Mouse (Mus musculus) kidney, postnatal 0 days (tissue): ENCODE measurements at regions not wholly inside any gene's neighbourhood (a gene's known extent, or its start where the extent isn't known, plus 50 kb on each side); places are given as distances from the start of the nearest gene placed in this dataset.
"Not testable (repeated sequence)": the region's sequence is repeated elsewhere in the genome, so short reads cannot be mapped to it uniquely, and the experiment has no call there.

ENCODE experiments used
- ATAC-seq: fragments of 200-750 bp; cut with Nextera tagmentation; replicated peaks from 2 replicates; pipeline ENCODE4 v1.8.0; 2017; ENCODE audit warnings: low read depth, moderate number of reproducible peaks, moderate TSS enrichment, moderate library complexity; ENCODE audit not compliant: low FRiP score
- DNase-seq: peaks from one replicate; pipeline ENCODE4 v3.0.0-alpha.2; 2016; ENCODE audit warnings: low spot score
- H3K27ac ChIP-seq: fragments of 300-500 bp; sonication (generic); 2 replicates; pipeline ENCODE4 v1.5.1; 2014; ENCODE audit warnings: mild to moderate bottlenecking
- H3K27me3 ChIP-seq: fragments of 300-500 bp; sonication (generic); 2 replicates; pipeline ENCODE4 v1.6.1; 2014; ENCODE audit warnings: low read length, mixed read lengths; ENCODE audit not compliant: insufficient read depth
- H3K36me3 ChIP-seq: fragments of 300-500 bp; sonication (generic); 2 replicates; pipeline ENCODE4 v1.6.1; 2014; ENCODE audit warnings: low read length, mixed read lengths; ENCODE audit not compliant: insufficient read depth
- H3K4me1 ChIP-seq: fragments of 300-500 bp; sonication (generic); replicated peaks from 2 replicates; pipeline ENCODE4 v1.6.1; 2014; ENCODE audit warnings: antibody characterized with exemption, low read length, mixed read lengths; ENCODE audit not compliant: insufficient read depth
- H3K4me2 ChIP-seq: fragments of 300-500 bp; sonication (generic); 2 replicates; pipeline ENCODE4 v1.6.1; 2014; ENCODE audit warnings: mild to moderate bottlenecking, low read length, moderate library complexity, mixed read lengths
- H3K4me3 ChIP-seq: fragments of 300-500 bp; sonication (generic); replicated peaks from 2 replicates; pipeline ENCODE4 v1.5.1; 2014; ENCODE audit warnings: low read depth, low read length
- H3K9ac ChIP-seq: fragments of 300-500 bp; sonication (generic); 2 replicates; pipeline ENCODE4 v1.6.1; 2014; ENCODE audit warnings: low read depth, low read length
- H3K9me3 ChIP-seq: fragments of 300-500 bp; sonication (generic); replicated peaks from 2 replicates; pipeline ENCODE4 v1.6.1; 2016; ENCODE audit warnings: low read length, inconsistent platforms, mixed read lengths
- CTCF ChIP-seq: IDR thresholded peaks from 2 replicates; pipeline ENCODE4 v1.5.1; 2016; ENCODE audit warnings: antibody characterized with exemption, low read depth, mild to moderate bottlenecking, moderate library complexity
- WGBS: fragments of 180-500 bp; shearing (Covaris S2); extraction: QIAGEN DNeasy Blood & Tissue Kit; methylation state at CpG from one replicate; pipeline ENCODE4 v1.1.7; 2014; 5-methylcytosine and 5-hydroxymethylcytosine counted together

DNA sequence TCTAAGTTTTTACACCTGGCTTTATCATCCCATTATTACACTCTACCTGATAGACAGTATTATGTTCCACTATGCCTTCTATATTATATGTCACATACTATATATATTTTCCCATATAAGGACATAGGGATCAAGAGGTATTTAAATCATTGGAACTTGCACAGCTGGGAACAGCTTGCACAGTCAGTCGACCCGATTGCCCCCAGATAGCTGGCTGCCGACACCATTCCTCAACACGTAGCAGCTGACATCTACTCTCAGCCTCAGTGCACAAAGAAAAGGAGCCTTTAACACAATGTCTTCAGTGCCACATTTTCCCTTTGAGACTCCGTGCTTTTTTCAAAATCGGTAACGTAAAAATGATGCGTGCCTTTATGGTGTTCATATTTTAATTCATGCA lies 92.4 kb upstream of the Sipa1l1 start:
- Histone ChIP-seq H3K36me3 (no peaks in the 10 kb centered on the region), H3K4me1 (0 out of 2 replicates have a peak, but pooled peaks cover 4% of the 10 kb centered on the region), H3K9ac (no peak overlapping the region), H3K27ac (no peak overlapping the region), H3K27me3 (no peaks in the 10 kb centered on the region), H3K4me2 (no peak overlapping the region), H3K4me3 (no peak overlapping the region), H3K9me3 (no peaks in the 10 kb centered on the region)
- no peak for TF ChIP-seq CTCF
- 51% methylated on average over 8 of the region's 8 CpGs for WGBS
- DNase-seq, result peak; percentile 61
- no peak for ATAC-seq

DNA sequence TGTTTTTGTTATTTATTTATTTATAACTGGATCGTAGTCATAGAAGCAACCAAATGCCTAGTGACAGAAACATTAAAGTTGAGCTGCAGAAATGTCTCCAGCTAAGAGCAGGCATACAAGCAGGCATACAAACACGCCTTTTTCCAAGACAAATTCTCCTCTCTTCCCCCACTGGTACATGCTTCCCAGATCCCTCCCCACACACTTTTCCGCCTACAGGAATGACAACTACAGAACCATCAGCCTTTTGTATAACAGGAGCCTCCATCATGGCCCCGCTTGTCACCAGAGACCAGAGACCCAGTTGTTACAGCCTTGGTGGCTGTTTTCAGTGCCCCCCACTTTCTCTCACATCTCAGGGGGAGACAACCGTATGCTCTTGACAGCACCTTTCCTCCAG lies 91.2 kb upstream of the Sipa1l1 start:
- 88% methylated on average over 5 of the region's 5 CpGs for WGBS
- Histone ChIP-seq H3K9ac (no peak overlapping the region), H3K4me3 (no peak overlapping the region), H3K27ac (no peak overlapping the region), H3K27me3 (no peaks in the 10 kb centered on the region), H3K36me3 (no peaks in the 10 kb centered on the region), H3K4me2 (no peak overlapping the region), H3K4me1 (0 out of 2 replicates have a peak, but pooled peaks cover 4% of the 10 kb centered on the region), H3K9me3 (no peaks in the 10 kb centered on the region)
- no peak for ATAC-seq
- DNase-seq, result no peak
- TF ChIP-seq CTCF, result no peak

DNA sequence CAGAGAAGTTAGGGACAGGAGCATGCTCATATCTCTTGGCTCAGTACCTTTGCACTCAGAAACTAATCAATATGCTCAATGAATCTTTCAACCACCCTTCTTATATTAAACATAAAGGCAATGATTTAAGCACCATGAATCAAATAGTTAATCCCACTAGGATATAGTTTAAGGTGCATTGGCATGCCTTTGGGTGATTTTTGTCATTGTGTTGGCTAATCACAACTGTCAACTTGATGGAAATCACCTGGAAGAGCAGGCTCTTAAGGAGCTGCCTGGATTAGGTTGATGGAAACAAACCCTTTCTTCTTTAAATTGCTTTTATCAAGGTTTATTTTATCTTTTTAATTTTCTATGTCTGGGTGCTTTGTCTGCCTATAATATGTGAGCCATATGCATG lies 90.4 kb upstream of the Sipa1l1 start:
- H3K27ac ChIP-seq, result no peak overlapping the region
- DNase-seq, result no peak
- H3K4me2 ChIP-seq, result no peak overlapping the region
- no peak for TF ChIP-seq CTCF
- no peaks in the 10 kb centered on the region for H3K9me3 ChIP-seq
- no peaks in the 10 kb centered on the region for H3K27me3 ChIP-seq
- H3K4me1 ChIP-seq, result 0 out of 2 replicates have a peak, but pooled peaks cover 4% of the 10 kb centered on the region
- no peak for ATAC-seq
- H3K9ac ChIP-seq, result no peak overlapping the region
- no peaks in the 10 kb centered on the region for H3K36me3 ChIP-seq
- H3K4me3 ChIP-seq, result no peak overlapping the region

DNA sequence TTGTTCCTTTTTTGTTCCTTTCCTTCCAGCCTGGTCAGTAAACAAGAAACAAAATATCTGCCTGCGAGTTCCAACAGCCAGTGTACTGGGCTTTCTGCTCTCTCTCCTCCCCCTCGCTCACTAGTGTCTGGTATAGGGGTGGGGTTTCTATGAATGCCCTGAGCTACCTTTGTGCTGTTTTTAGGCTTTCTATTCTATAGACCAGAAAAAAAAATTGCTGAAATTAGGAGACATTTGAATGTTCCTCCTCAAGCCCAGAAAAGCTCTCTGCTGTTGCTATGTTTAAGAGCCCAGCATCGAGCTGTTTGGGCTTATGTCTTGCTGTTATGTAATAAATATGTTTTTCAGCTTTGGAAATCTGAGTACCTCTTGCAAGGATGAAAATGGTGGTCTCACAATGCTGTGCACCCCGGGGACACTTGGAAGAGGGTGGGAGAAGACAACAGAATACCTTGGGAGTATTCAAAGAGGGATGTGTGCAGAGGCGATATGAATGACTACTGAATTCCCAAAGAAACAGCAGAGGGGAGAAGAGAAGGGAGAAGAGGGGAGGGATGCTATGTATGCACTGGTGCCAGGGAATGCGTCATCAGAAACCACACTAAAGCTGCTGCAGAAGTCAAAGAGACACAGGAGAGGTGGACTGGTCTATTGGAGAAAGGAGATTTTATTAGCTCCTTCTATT lies 88.8 kb upstream of the Sipa1l1 start:
- no peak for TF ChIP-seq CTCF
- no peak overlapping the region for H3K4me3 ChIP-seq
- H3K4me2 ChIP-seq, result no peak overlapping the region
- no peak overlapping the region for H3K9ac ChIP-seq
- no peaks in the 10 kb centered on the region for H3K27me3 ChIP-seq
- WGBS, result 73% methylated on average over 6 of the region's 6 CpGs
- H3K9me3 ChIP-seq, result no peaks in the 10 kb centered on the region
- no peak overlapping the region for H3K27ac ChIP-seq
- H3K36me3 ChIP-seq, result no peaks in the 10 kb centered on the region
- no peak for DNase-seq
- ATAC-seq, result no peak
- H3K4me1 ChIP-seq, result 0 out of 2 replicates have a peak, but pooled peaks cover 4% of the 10 kb centered on the region

DNA sequence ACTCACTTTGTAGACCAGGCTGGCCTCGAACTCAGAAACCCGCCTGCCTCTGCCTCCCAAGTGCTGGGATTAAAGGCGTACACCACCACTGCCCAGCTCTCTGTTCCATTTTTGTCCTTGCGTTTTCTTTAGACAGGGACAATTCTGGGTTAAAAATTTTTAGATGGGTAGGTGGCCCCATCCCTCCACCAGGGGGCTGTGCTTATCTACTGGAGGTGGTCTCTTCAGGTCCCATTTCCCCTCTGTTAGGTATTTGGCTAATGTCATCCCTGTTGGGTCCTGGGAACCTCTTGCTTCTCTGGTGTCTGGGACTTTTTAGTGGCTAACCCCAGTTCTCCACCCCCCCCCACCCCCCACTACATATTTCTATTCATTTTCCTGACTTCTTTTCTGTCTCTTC lies 86.5 kb upstream of the Sipa1l1 start:
- not testable (repeated sequence) for H3K27me3 ChIP-seq, H3K27ac ChIP-seq, H3K9ac ChIP-seq, ATAC-seq, H3K9me3 ChIP-seq, H3K4me2 ChIP-seq, H3K36me3 ChIP-seq, DNase-seq, H3K4me3 ChIP-seq, H3K4me1 ChIP-seq
- peak; percentile 23; the same call in 1 of the 2 replicates for TF ChIP-seq CTCF
- WGBS, result 95% methylated on average over 3 of the region's 4 CpGs

DNA sequence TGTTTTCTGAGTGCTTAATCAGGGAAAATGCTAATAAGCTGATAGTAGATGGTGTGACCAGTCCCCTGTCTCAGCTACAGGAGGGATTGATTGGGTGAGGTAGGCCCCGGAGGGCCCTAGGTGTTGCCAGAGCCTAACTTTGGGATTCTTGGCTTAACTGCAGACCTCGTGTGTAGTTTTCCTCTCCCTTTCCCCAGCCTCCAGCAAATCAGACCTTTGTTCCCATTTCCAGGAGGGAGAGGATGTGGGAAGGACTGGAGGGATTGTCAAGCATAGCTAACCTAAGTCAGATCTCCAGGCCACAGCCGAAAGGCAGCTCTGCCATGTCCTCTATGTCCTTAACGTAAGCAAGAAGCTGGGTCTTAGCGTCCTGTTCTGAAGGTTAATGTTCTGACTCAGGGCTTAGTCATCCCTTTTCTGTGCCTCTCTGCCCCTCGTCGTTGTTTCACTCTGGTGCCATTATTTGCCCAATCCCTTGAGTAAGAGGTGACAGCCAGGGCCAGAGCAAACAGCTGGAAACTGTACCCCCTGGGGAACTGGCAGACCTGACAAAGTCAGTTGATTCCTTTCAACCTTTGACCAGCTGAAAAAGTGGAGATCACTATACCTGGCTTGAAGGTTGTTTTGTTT lies 83.2 kb upstream of the Sipa1l1 start:
- no peak for TF ChIP-seq CTCF
- H3K9ac ChIP-seq, result no peak overlapping the region
- no peaks in the 10 kb centered on the region for H3K9me3 ChIP-seq
- no peak overlapping the region for H3K4me3 ChIP-seq
- H3K27me3 ChIP-seq, result no peaks in the 10 kb centered on the region
- no peaks in the 10 kb centered on the region for H3K4me1 ChIP-seq
- WGBS, result 57% methylated on average over 7 of the region's 7 CpGs
- DNase-seq (no peak), ATAC-seq (no peak)
- no peak overlapping the region for H3K27ac ChIP-seq
- H3K4me2 ChIP-seq, result no peak overlapping the region
- no peaks in the 10 kb centered on the region for H3K36me3 ChIP-seq

DNA sequence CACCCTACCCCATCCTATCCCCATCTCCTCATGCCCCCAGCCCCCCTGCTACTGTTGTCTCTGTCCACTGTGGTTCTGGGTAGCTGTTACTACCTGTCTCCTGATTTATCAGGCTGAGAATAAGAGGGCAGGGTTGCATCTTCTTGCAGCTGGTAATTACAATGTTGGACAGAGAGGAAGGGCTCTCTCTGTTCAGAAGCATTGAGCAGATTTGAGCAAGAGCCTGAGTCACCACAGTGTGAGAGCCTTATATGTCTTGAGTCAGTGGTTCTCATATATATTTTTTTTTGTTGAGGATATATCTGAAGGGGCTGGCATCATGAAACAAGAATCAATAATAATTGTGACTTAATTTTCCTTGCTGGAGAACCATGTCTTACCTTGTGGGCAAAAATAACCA lies 82.7 kb upstream of the Sipa1l1 start:
- Histone ChIP-seq H3K27ac (no peak overlapping the region), H3K4me2 (no peak overlapping the region), H3K36me3 (no peaks in the 10 kb centered on the region), H3K9ac (no peak overlapping the region), H3K9me3 (no peaks in the 10 kb centered on the region), H3K4me3 (no peak overlapping the region), H3K4me1 (no peaks in the 10 kb centered on the region), H3K27me3 (no peaks in the 10 kb centered on the region)
- TF ChIP-seq CTCF, result no peak
- DNase-seq (no peak), ATAC-seq (no peak)
